Comparison of ENCODE assay signal across 24 mouse cellular contexts in the genomic region with DNA sequence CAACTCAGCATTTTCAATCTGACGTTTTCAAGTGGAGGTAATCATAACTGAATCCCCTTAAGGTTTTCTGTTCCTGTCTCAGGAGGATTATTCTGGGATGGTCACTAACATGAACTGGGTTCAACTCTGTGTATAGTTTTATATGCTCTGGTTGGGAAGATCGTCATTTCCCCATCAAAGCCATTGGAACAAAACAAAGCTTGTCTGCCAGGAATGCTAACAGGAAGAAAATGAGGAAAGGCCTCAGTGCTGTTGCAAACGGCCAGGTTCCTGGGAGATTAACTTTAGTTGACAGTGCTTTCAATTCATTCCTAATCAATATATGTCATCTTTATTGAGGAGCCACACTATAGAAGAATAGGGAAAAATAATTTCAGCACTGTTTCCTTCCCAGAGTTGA.
"Had no signal": no experiment of that assay in that cellular context is flagged by ENCODE, and none has a peak within 500 bp of the region (broad histone marks: within the 10 kb centered on the region; RNA-seq: fewer than 3 reads in every experiment).

No protein-coding gene starts in this region.

- H3K27ac ChIP-seq: gastrocnemius, adult 2 months; heart, embryonic 10.5 days; hindbrain, embryonic 10.5 days; hindbrain, embryonic 12.5 days; hindbrain, embryonic 14.5 days; intestine, embryonic 15.5 days; layer of hippocampus, adult 2 months; left cerebral cortex, adult 2 months; limb, embryonic 10.5 days; limb, embryonic 12.5 days; liver, embryonic 13.5 days had no signal

- H3K36me3 ChIP-seq: heart, embryonic 10.5 days; heart, embryonic 12.5 days; hindbrain, embryonic 10.5 days; hindbrain, embryonic 12.5 days; intestine, embryonic 15.5 days; limb, embryonic 10.5 days; limb, embryonic 12.5 days; liver, embryonic 13.5 days had no signal

- ATAC-seq: forebrain, embryonic 16.5 days; hindbrain, embryonic 16.5 days; inflammation-experienced regulatory T-cells, adult 6 months had no signal

- H3K4me1 ChIP-seq: heart, embryonic 10.5 days; heart, embryonic 12.5 days; hindbrain, embryonic 10.5 days; hindbrain, embryonic 12.5 days; intestine, embryonic 15.5 days; liver, embryonic 13.5 days had no signal

- H3K9me3 ChIP-seq: heart, embryonic 10.5 days; heart, embryonic 12.5 days; hindbrain, embryonic 10.5 days; hindbrain, embryonic 12.5 days; intestine, embryonic 15.5 days; limb, embryonic 10.5 days; limb, embryonic 12.5 days; liver, embryonic 13.5 days had no signal

- H3K4me3 ChIP-seq: gastrocnemius, adult 2 months; heart, embryonic 10.5 days; heart, embryonic 12.5 days; hindbrain, embryonic 10.5 days; hindbrain, embryonic 12.5 days; intestine, embryonic 15.5 days; layer of hippocampus, adult 2 months; left cerebral cortex, adult 2 months; limb, embryonic 10.5 days; limb, embryonic 12.5 days; liver, embryonic 13.5 days had no signal

- DNase-seq: gastrocnemius, adult 2 months; gastrocnemius, postnatal 10 days; gastrocnemius, postnatal 36 days; heart, adult 18-20 months; heart, postnatal 10 days; heart, postnatal 4 days; kidney, postnatal 14 days; kidney, postnatal 4 days; liver; liver, embryonic 13.5 days had no signal

- H3K27me3 ChIP-seq: heart, embryonic 12.5 days; hindbrain, embryonic 12.5 days; intestine, embryonic 15.5 days; limb, embryonic 12.5 days; liver, embryonic 13.5 days had no signal

- H3K9ac ChIP-seq: heart, embryonic 12.5 days; hindbrain, embryonic 12.5 days; hindbrain, embryonic 14.5 days; intestine, embryonic 15.5 days; limb, embryonic 12.5 days; liver, embryonic 13.5 days had no signal

- H3K4me2 ChIP-seq: heart, embryonic 12.5 days; hindbrain, embryonic 12.5 days; hindbrain, embryonic 14.5 days; intestine, embryonic 15.5 days; limb, embryonic 12.5 days; liver, embryonic 11.5 days; liver, embryonic 13.5 days had no signal
